Mouse (Mus musculus) CH12.LX (cell line): Measurements from ENCODE around the gene Hps1. TPM values are rescaled to one million over a fixed set of nuclear protein-coding genes. Genes with fewer than 3 reads are reported as not detected.
A peak's percentile ranks its signal among the peaks of the same experiment; 100 is the strongest.

ENCODE experiments used
- DNase-seq: peaks from one replicate; pipeline ENCODE4 v3.0.0-alpha.2; 2013; ENCODE audit errors: extremely low read depth
- H3K27ac ChIP-seq: 2 replicates; pipeline ENCODE4 v1.5.1; 2012; ENCODE audit warnings: low read depth, mild to moderate bottlenecking, control low read depth, moderate library complexity; ENCODE audit not compliant: insufficient read depth
- H3K27me3 ChIP-seq: replicated peaks from 2 replicates; pipeline ENCODE3; 2012; ENCODE audit warnings: inconsistent platforms
- H3K36me3 ChIP-seq, 2 experiments: replicated peaks in 1 of 2; 2 replicates each; pipeline versions ENCODE3 to v1.6.1; 2012; ENCODE audit warnings: inconsistent platforms in 1 of 2, low read length in 1 of 2, mild to moderate bottlenecking in 1 of 2, mixed read lengths in 1 of 2, moderate library complexity in 1 of 2; ENCODE audit not compliant: control insufficient read depth in 1 of 2, insufficient read depth in 1 of 2
- H3K4me1 ChIP-seq, 2 experiments: 2 replicates each; pipeline ENCODE4 v1.6.1; 2012; ENCODE audit warnings: inconsistent platforms in 1 of 2, moderate library complexity in 1 of 2; ENCODE audit not compliant: insufficient read depth in 2 of 2, control insufficient read depth in 1 of 2
- H3K4me2 ChIP-seq: 2 replicates; pipeline ENCODE4 v1.6.1; 2012; ENCODE audit warnings: low read depth, mild to moderate bottlenecking, control low read depth; ENCODE audit not compliant: poor library complexity, insufficient read depth, severe bottlenecking
- H3K4me3 ChIP-seq, 3 experiments: fragments of 150-350 bp in 1 of 3; sonication (generic) in 1 of 3; replicated peaks in 1 of 3; 2 replicates each; pipeline versions ENCODE3 to v1.5.1; 2011 to 2012; ENCODE audit warnings: low read depth in 2 of 3, low read length in 2 of 3, mild to moderate bottlenecking in 2 of 3, moderate library complexity in 2 of 3, control low read depth in 1 of 3, improper control_type of control experiment in 1 of 3, inconsistent platforms in 1 of 3, mixed read lengths in 1 of 3; ENCODE audit not compliant: poor library complexity in 1 of 3
- H3K79me2 ChIP-seq: replicated peaks from 2 replicates; pipeline ENCODE4 v1.6.1; 2012; ENCODE audit warnings: mild to moderate bottlenecking, moderate library complexity; ENCODE audit not compliant: control insufficient read depth, poor library complexity, insufficient read depth, severe bottlenecking; ENCODE audit errors: extremely low read depth
- H3K9ac ChIP-seq: 2 replicates; pipeline ENCODE4 v1.6.1; 2012; ENCODE audit warnings: low read depth, mild to moderate bottlenecking, control low read depth, moderate library complexity; ENCODE audit not compliant: insufficient read depth
- H3K9me3 ChIP-seq: replicated peaks from 2 replicates; pipeline ENCODE3; 2012; ENCODE audit warnings: low read length, inconsistent platforms, mixed read lengths
- CHD1 ChIP-seq: IDR thresholded peaks from 2 replicates; pipeline ENCODE4 v1.6.1; 2012; ENCODE audit warnings: low read depth, low read length, improper control_type of control experiment, inconsistent platforms
- CTCF ChIP-seq, 2 experiments: IDR thresholded peaks in 1 of 2; conservative IDR thresholded peaks in 1 of 2; 2 replicates each; pipeline ENCODE4 v1.5.1; 2011 to 2012; ENCODE audit warnings: low read depth in 2 of 2, low read length in 2 of 2, improper control_type of control experiment in 1 of 2, inconsistent platforms in 1 of 2, mild to moderate bottlenecking in 1 of 2, moderate library complexity in 1 of 2
- ELF1 ChIP-seq: IDR thresholded peaks from 2 replicates; pipeline ENCODE4 v1.6.1; 2014; ENCODE audit warnings: low read depth, mild to moderate bottlenecking, inconsistent platforms, low read length, improper control_type of control experiment
- EP300 ChIP-seq: IDR thresholded peaks from 2 replicates; pipeline ENCODE4 v1.6.1; 2011; ENCODE audit warnings: low read length, improper control_type of control experiment
- ETS1 ChIP-seq: conservative IDR thresholded peaks from 2 replicates; pipeline ENCODE4 v1.6.1; 2012; ENCODE audit warnings: low read depth, mild to moderate bottlenecking, inconsistent platforms, low read length, improper control_type of control experiment, moderate library complexity
- NELFE ChIP-seq: IDR thresholded peaks from 2 replicates; pipeline ENCODE4 v1.6.1; 2011; ENCODE audit warnings: low read depth, low read length, improper control_type of control experiment
- NRF1 ChIP-seq: IDR thresholded peaks from 2 replicates; pipeline ENCODE4 v1.6.1; 2014; ENCODE audit warnings: low read depth, mild to moderate bottlenecking, inconsistent platforms, low read length, improper control_type of control experiment, moderate library complexity
- PAX5 ChIP-seq: IDR thresholded peaks from 2 replicates; pipeline ENCODE4 v1.6.1; 2012; ENCODE audit warnings: low read length, inconsistent platforms, mixed read lengths
- RAD21 ChIP-seq: IDR thresholded peaks from 2 replicates; pipeline ENCODE4 v1.6.1; 2011; ENCODE audit warnings: low read depth, mild to moderate bottlenecking, low read length, improper control_type of control experiment, moderate library complexity
- TBP ChIP-seq: conservative IDR thresholded peaks from 2 replicates; pipeline ENCODE4 v1.6.1; 2011; ENCODE audit warnings: low read depth, low read length, improper control_type of control experiment
- USF2 ChIP-seq: conservative IDR thresholded peaks from 2 replicates; pipeline ENCODE4 v1.6.1; 2011; ENCODE audit warnings: low read depth, low read length, improper control_type of control experiment
- ZC3H11A ChIP-seq: IDR thresholded peaks from 2 replicates; pipeline ENCODE4 v1.6.1; 2012; ENCODE audit warnings: low read depth, mild to moderate bottlenecking, inconsistent platforms, low read length, improper control_type of control experiment
- ZNF384 ChIP-seq: IDR thresholded peaks from 2 replicates; pipeline ENCODE4 v1.6.1; 2012; ENCODE audit warnings: low read depth, low read length, improper control_type of control experiment, inconsistent platforms
- dilution Hi-C: fragments of 300-500 bp; cut with MboI; formaldehyde crosslinking; loops from 2 replicates; pipeline ENCODE4 v1.14.3; 2020; ENCODE audit warnings: low sequenced_read_pairs; ENCODE audit not compliant: extremely low pct_unique_long_range_greater_than_20kb, extremely low pct_ligation_motif_present
- in situ Hi-C: fragments of 300-500 bp; cut with MboI; formaldehyde crosslinking; loops from 3 replicates; pipeline ENCODE4 v1.14.3; 2019; ENCODE audit warnings: low sequenced_read_pairs, low pct_ligation_motif_present, low pct_unique_long_range_greater_than_20kb, mixed read lengths
- polyA plus RNA-seq: library from polyadenylated mRNA; unstranded; fragments of >175 nt; gene quantifications from 2 replicates; pipeline ENCODE4 v1.2.1, GENCODE M21; 2012; ENCODE audit warnings: low read depth; ENCODE audit not compliant: insufficient read length
- total RNA-seq, 2 experiments: library from RNA; depleted of rRNA; stranded (reverse); fragments of 300-350 nt in 1 of 2; fragments of >200 nt in 1 of 2; gene quantifications; 2 replicates each; pipeline ENCODE4 v1.2.3; 2012 to 2014

Gene Hps1
- total and polyA plus RNA-seq, 3 experiments, result 17.7 to 29.7 (median 21.4) TPM

DNA sequence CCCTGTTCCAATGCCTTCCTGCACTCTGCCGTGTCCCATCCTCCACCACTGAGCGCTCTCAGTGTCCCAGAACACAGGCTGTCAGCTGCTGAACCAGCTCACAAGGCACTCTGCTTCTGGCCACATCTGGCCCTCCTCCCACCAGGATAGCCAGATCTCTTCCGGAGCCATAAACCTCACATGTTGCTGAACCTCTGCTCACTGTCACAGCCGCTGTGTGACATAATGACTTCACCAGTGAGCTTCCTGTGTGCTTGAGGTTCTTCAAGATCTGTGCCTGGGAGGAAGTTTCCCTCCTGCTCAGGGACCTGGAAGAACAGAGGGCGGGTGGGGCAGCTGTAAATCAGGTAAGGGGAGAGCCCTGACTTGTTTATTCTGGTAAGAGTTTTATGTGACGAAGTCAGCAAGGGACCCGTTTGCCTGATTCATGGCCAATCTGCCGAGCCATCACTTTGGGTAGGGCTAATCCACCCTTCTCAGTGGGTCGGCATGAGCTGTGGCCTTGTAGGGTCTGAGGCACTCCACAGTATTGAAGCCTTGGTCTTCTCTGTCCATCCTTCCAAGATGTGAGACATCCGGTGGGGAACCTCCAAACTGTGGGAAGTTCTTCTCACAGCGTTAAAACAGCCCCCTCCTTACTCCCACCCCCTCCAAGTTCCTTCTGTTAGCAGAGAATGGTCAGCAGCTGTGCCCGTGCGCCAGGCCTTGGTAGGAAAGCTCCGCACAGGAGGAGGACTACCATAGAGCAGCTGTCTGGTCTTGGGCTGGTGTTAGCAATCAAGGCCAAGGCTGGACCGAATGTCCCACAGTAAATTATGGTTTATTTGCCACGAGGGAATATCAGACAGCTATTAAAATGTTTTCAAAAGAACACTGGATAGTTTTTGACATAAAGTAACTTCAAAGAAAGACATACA is 54.5 kb downstream of the Hps1 start:
- no peaks in the 10 kb centered on the region for H3K79me2 ChIP-seq
- H3K4me1 ChIP-seq, result no peaks in the 10 kb centered on the region; a peak in 1 of 4 replicates
- DNase-seq, result no peak
- dilution Hi-C loops (no loop called here), in situ Hi-C loops (no loop called here)
- H3K4me3 ChIP-seq, result no peak overlapping the region
- H3K4me2 ChIP-seq, result no peak overlapping the region
- no peaks in the 10 kb centered on the region for H3K36me3 ChIP-seq
- TF ChIP-seq USF2 (no peak), TBP (no peak), ELF1 (no peak), EP300 (no peak), PAX5 (no peak), ZC3H11A (no peak), ZNF384 (no peak), CTCF (conservative IDR thresholded peaks at IDR 0.05 in 1 of 2, IDR thresholded peaks at IDR 0.05 in 1 of 2; ENCODE audit: low read depth in 2 of 2, low read length in 2 of 2) (no peak), NRF1 (no peak), CHD1 (no peak), RAD21 (no peak), NELFE (no peak)
- H3K27me3 ChIP-seq, result peaks cover 4% of the 10 kb centered on the region
- H3K9ac ChIP-seq, result no peak overlapping the region
- no peak overlapping the region for H3K27ac ChIP-seq
- no peaks in the 10 kb centered on the region for H3K9me3 ChIP-seq

DNA sequence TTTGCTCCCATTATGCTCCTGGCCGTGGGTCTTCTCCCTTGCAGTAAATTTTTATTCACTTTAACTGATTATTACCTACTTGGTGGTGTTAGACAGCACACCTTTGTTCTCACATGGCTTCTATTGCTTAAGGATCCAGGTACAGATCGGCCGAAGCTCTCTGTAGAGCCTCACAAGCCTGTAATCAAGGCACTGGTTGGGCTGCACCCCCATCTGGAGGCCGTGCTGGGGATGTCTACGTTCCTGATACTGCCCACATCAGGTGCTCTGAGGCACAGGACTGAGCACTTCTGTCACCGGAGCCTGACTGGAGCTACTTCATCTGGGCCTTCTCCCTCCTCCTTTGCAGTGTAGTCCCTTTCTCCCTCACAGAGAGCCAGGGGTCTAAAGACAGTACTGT is 56.5 kb downstream of the Hps1 start:
- H3K4me2 ChIP-seq, result no peak overlapping the region
- no peaks in the 10 kb centered on the region; a peak in 1 of 4 replicates for H3K4me1 ChIP-seq
- in situ Hi-C loops (no loop called here), dilution Hi-C loops (no loop called here)
- DNase-seq, result no peak
- peaks cover 17% of the 10 kb centered on the region for H3K27me3 ChIP-seq
- no peaks in the 10 kb centered on the region for H3K36me3 ChIP-seq
- no peaks in the 10 kb centered on the region for H3K79me2 ChIP-seq
- H3K9ac ChIP-seq, result no peak overlapping the region
- TF ChIP-seq ETS1 (no peak), CTCF (conservative IDR thresholded peaks at IDR 0.05 in 1 of 2, IDR thresholded peaks at IDR 0.05 in 1 of 2; ENCODE audit: low read depth in 2 of 2, low read length in 2 of 2) (peak in 1 of 2 experiments; percentile 32; a peak in 2 of 4 replicates), RAD21 (peak; percentile 29)
- H3K27ac ChIP-seq, result no peak overlapping the region
- no peaks in the 10 kb centered on the region for H3K9me3 ChIP-seq
- no peak overlapping the region for H3K4me3 ChIP-seq
